Mouse (Mus musculus): ENCODE results near the gene Mgme1. TPM values are rescaled to one million over a fixed set of nuclear protein-coding genes. Genes with fewer than 3 reads are reported as not detected.
A peak's percentile ranks its signal among the peaks of the same experiment; 100 is the strongest.

Mgme1 gene
- polyA plus RNA-seq, 1 experiment, result 4.7 TPM

DNA sequence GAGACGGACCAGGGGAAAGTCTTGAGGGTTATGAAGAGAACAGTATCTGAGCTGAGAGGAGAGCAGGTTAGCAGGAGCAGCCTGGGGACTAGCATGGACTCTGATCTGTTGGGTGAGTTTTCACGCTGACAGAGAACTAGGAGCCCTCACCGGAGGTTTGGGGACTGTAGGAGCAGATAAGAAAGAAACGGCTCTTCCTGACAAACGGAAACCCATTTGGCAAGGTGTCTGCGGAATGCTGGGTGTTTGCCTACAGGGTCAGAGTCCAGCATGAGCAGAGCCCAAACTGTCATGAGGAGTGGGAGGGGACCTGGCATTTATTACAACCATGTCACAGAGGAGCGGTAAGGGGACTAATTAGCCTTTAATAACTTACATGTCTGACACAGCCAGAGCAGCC lies 40.0 kb upstream of the Mgme1 start:
- Histone ChIP-seq H3K27me3 (ENCODE audit: control insufficient read depth, insufficient read depth, low read length) (no peaks in the 10 kb centered on the region), H3K4me3 (ENCODE audit: control insufficient read depth, insufficient read depth, low read length) (no peak overlapping the region), H3K36me3 (ENCODE audit: control insufficient read depth, insufficient read depth, low read length) (no peaks in the 10 kb centered on the region), H3K27ac (ENCODE audit: control insufficient read depth, insufficient read depth, low read length) (peak overlapping the region; percentile 25; the same call in 1 of the 2 replicates), H3K4me1 (replicated peaks; ENCODE audit: control insufficient read depth, insufficient read depth, low read length) (peaks cover 20% of the 10 kb centered on the region)
- TF ChIP-seq POLR2A (IDR thresholded peaks at IDR 0.05; ENCODE audit: control insufficient read depth, extremely low read depth, insufficient read depth, low read length, poor library complexity), result no peak
- no peak for TF ChIP-seq CTCF (IDR thresholded peaks at IDR 0.05; ENCODE audit: borderline replicate concordance, control insufficient read depth, extremely low read depth, insufficient read depth, low read length, poor library complexity)
- DNase-seq, result no peak
- WGBS, result 16% methylated on average over 7 of the region's 7 CpGs

DNA sequence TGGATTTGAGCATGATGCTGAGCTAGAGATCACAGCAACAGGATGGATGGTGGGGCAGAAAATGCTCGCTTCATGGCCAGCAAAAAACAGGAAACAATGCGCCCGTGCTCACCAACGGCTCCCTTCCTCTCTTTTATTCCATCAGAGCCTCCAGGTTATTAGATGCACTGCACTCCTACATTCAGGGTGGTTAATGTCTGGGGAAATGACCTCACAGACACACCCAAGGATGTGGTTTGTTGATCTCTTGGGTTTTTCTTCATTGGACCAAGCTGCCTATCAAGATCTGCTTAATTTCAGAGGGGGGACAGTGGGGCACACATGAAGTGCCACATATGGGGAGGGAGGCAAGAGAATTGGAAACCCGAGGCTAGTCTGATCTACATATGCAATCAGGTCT lies 39.3 kb upstream of the Mgme1 start:
- H3K4me3 ChIP-seq (ENCODE audit: control insufficient read depth, insufficient read depth, low read length), result no peak overlapping the region
- WGBS, result 13% methylated on average over 5 of the region's 5 CpGs
- no peak for DNase-seq

GRCm38 (mm10) chr2:144233534-144233933 lies 36.9 kb upstream of the Mgme1 start:
- TF ChIP-seq POLR2A (IDR thresholded peaks at IDR 0.05; ENCODE audit: control insufficient read depth, extremely low read depth, insufficient read depth, low read length, poor library complexity) (no peak), CTCF (IDR thresholded peaks at IDR 0.05; ENCODE audit: borderline replicate concordance, control insufficient read depth, extremely low read depth, insufficient read depth, low read length, poor library complexity) (no peak)
- WGBS, result 89% methylated on average over 3 of the region's 3 CpGs

More for the DNA sequence above, 39.3 kb upstream of the Mgme1 start:
- Histone ChIP-seq H3K27me3 (ENCODE audit: control insufficient read depth, insufficient read depth, low read length) (no peaks in the 10 kb centered on the region), H3K36me3 (ENCODE audit: control insufficient read depth, insufficient read depth, low read length) (no peaks in the 10 kb centered on the region), H3K27ac (ENCODE audit: control insufficient read depth, insufficient read depth, low read length) (no peak overlapping the region), H3K4me1 (replicated peaks; ENCODE audit: control insufficient read depth, insufficient read depth, low read length) (peaks cover 20% of the 10 kb centered on the region)
- TF ChIP-seq POLR2A (IDR thresholded peaks at IDR 0.05; ENCODE audit: control insufficient read depth, extremely low read depth, insufficient read depth, low read length, poor library complexity) (no peak), CTCF (IDR thresholded peaks at IDR 0.05; ENCODE audit: borderline replicate concordance, control insufficient read depth, extremely low read depth, insufficient read depth, low read length, poor library complexity) (no peak)

DNA sequence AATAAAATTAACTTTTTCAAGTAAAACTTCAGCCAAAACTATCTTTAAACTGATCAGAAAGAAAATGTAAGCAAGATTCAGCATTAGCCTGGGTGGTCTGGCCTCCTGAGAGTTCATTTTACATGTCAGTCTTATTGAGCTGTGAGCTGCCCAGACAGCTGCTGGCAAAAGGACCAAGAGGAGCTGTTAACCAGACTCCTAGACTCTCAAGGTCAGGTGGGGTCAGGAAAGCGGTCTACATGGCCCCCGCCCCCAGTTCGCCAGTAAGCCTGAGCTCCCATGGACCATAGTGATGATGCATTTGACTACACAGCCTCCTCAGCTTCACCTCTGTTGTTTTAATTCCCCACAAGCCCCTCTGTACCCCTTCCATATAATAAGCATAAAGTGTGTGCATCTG lies 34.7 kb upstream of the Mgme1 start:
- Histone ChIP-seq H3K36me3 (ENCODE audit: control insufficient read depth, insufficient read depth, low read length) (no peaks in the 10 kb centered on the region), H3K27ac (ENCODE audit: control insufficient read depth, insufficient read depth, low read length) (no peak overlapping the region), H3K4me3 (ENCODE audit: control insufficient read depth, insufficient read depth, low read length) (no peak overlapping the region), H3K27me3 (ENCODE audit: control insufficient read depth, insufficient read depth, low read length) (no peaks in the 10 kb centered on the region), H3K4me1 (replicated peaks; ENCODE audit: control insufficient read depth, insufficient read depth, low read length) (peaks cover 8% of the 10 kb centered on the region)
- TF ChIP-seq CTCF (IDR thresholded peaks at IDR 0.05; ENCODE audit: borderline replicate concordance, control insufficient read depth, extremely low read depth, insufficient read depth, low read length, poor library complexity), result no peak
- no peak for TF ChIP-seq POLR2A (IDR thresholded peaks at IDR 0.05; ENCODE audit: control insufficient read depth, extremely low read depth, insufficient read depth, low read length, poor library complexity)
- no peak for DNase-seq
- 99% methylated on average over 3 of the region's 3 CpGs for WGBS

More at GRCm38 (mm10) chr2:144233534-144233933, 36.9 kb upstream of the Mgme1 start:
- Histone ChIP-seq H3K4me3 (ENCODE audit: control insufficient read depth, insufficient read depth, low read length) (no peak overlapping the region), H3K36me3 (ENCODE audit: control insufficient read depth, insufficient read depth, low read length) (no peaks in the 10 kb centered on the region), H3K27me3 (ENCODE audit: control insufficient read depth, insufficient read depth, low read length) (no peaks in the 10 kb centered on the region), H3K4me1 (replicated peaks; ENCODE audit: control insufficient read depth, insufficient read depth, low read length) (peaks cover 20% of the 10 kb centered on the region), H3K27ac (ENCODE audit: control insufficient read depth, insufficient read depth, low read length) (no peak overlapping the region)
- DNase-seq, result no peak

GRCm38 (mm10) chr2:144236791-144237584 lies 33.5 kb upstream of the Mgme1 start:
- no peaks in the 10 kb centered on the region for H3K36me3 ChIP-seq (ENCODE audit: control insufficient read depth, insufficient read depth, low read length)
- no peak overlapping the region for H3K27ac ChIP-seq (ENCODE audit: control insufficient read depth, insufficient read depth, low read length)
- H3K4me3 ChIP-seq (ENCODE audit: control insufficient read depth, insufficient read depth, low read length), result no peak overlapping the region
- no peaks in the 10 kb centered on the region for H3K27me3 ChIP-seq (ENCODE audit: control insufficient read depth, insufficient read depth, low read length)
- WGBS, result 77% methylated on average over 9 of the region's 9 CpGs
- no peak for DNase-seq
- TF ChIP-seq POLR2A (IDR thresholded peaks at IDR 0.05; ENCODE audit: control insufficient read depth, extremely low read depth, insufficient read depth, low read length, poor library complexity) (no peak), CTCF (IDR thresholded peaks at IDR 0.05; ENCODE audit: borderline replicate concordance, control insufficient read depth, extremely low read depth, insufficient read depth, low read length, poor library complexity) (no peak)
- H3K4me1 ChIP-seq (replicated peaks; ENCODE audit: control insufficient read depth, insufficient read depth, low read length), result peaks cover 1% of the 10 kb centered on the region; the same call in 1 of the 2 replicates

DNA sequence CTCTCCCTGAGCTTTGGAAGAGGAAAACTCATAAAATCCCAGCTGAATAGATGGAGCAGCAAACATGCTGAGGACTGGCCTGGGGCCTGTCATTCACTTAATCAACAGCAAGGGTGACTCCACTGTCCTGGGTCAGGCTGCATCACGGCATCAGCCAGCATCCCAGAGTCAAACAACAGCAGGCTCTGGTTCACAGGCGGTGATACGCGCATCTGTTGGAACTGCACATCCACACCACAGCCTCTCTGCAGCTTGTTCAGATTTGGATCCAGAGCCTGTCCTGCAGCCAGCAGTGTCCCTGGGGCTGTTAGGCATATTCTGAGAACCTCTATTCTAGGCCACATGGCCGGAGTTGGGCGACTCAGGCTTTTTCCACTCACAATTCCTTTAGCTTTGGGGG lies 32.1 kb upstream of the Mgme1 start:
- no peak for TF ChIP-seq POLR2A (IDR thresholded peaks at IDR 0.05; ENCODE audit: control insufficient read depth, extremely low read depth, insufficient read depth, low read length, poor library complexity)
- no peak for TF ChIP-seq CTCF (IDR thresholded peaks at IDR 0.05; ENCODE audit: borderline replicate concordance, control insufficient read depth, extremely low read depth, insufficient read depth, low read length, poor library complexity)
- no peak overlapping the region for H3K4me3 ChIP-seq (ENCODE audit: control insufficient read depth, insufficient read depth, low read length)
- no peak for DNase-seq
- H3K36me3 ChIP-seq (ENCODE audit: control insufficient read depth, insufficient read depth, low read length), result no peaks in the 10 kb centered on the region
- H3K4me1 ChIP-seq (replicated peaks; ENCODE audit: control insufficient read depth, insufficient read depth, low read length), result no peaks in the 10 kb centered on the region
- WGBS, result 95% methylated on average over 6 of the region's 6 CpGs
- no peaks in the 10 kb centered on the region for H3K27me3 ChIP-seq (ENCODE audit: control insufficient read depth, insufficient read depth, low read length)
- H3K27ac ChIP-seq (ENCODE audit: control insufficient read depth, insufficient read depth, low read length), result no peak overlapping the region

Measured in thymus, adult 2 months (tissue).